Mouse (Mus musculus) hindbrain, embryonic 10.5 days (tissue): ENCODE measurements around the gene Xylt1. TPM values are rescaled to one million over a fixed set of nuclear protein-coding genes. Genes with fewer than 3 reads are reported as not detected.

ENCODE experiments used
- DNase-seq: peaks from one replicate; pipeline ENCODE4 v3.0.0-alpha.2; 2017; ENCODE audit warnings: low spot score
- H3K27ac ChIP-seq: fragments of 300-500 bp; sonication (generic); 2 replicates; pipeline ENCODE4 v1.5.1; 2016; ENCODE audit warnings: mild to moderate bottlenecking, moderate library complexity
- H3K27me3 ChIP-seq: fragments of 300-500 bp; sonication (generic); 2 replicates; pipeline ENCODE4 v1.6.1; 2016; ENCODE audit warnings: mild to moderate bottlenecking; ENCODE audit not compliant: poor library complexity, insufficient read depth, severe bottlenecking
- H3K36me3 ChIP-seq: fragments of 300-500 bp; sonication (generic); 2 replicates; pipeline ENCODE4 v1.6.1; 2016; ENCODE audit warnings: mild to moderate bottlenecking, moderate library complexity
- H3K4me1 ChIP-seq: fragments of 300-500 bp; sonication (generic); replicated peaks from 2 replicates; pipeline ENCODE4 v1.6.1; 2016; ENCODE audit warnings: mild to moderate bottlenecking
- H3K4me3 ChIP-seq: fragments of 300-500 bp; sonication (generic); 2 replicates; pipeline ENCODE4 v1.5.1; 2016; ENCODE audit warnings: mild to moderate bottlenecking, moderate library complexity
- H3K9me3 ChIP-seq: fragments of 300-500 bp; sonication (generic); 2 replicates; pipeline ENCODE4 v1.6.1; 2016; ENCODE audit warnings: mild to moderate bottlenecking, moderate library complexity
- WGBS: fragments of 180-500 bp; shearing (Covaris S2); methylation state at CpG from one replicate; pipeline ENCODE4 v1.1.7; 2016; 5-methylcytosine and 5-hydroxymethylcytosine counted together
- polyA plus RNA-seq: library from polyadenylated mRNA; unstranded; fragments of >200 nt; fragmentation: Nextera tagmentation; extraction: Ambion mirVana; gene quantifications from 2 replicates; pipeline ENCODE4 v1.2.1, GENCODE M21; 2016

Xylt1 gene
- polyA plus RNA-seq, 1 experiment from 2014 or later = 1.4 TPM

GRCm38 (mm10) chr7:117610439-117610838 is 229.7 kb downstream of the Xylt1 start:
- Histone ChIP-seq H3K27ac (peak overlapping the region; percentile 56; the same call in 1 of the 2 replicates), H3K4me3 (no peak overlapping the region), H3K4me1 (peaks cover 23% of the 10 kb centered on the region), H3K36me3 (no peaks in the 10 kb centered on the region), H3K27me3 (no peaks in the 10 kb centered on the region; the same call in 1 of the 2 replicates), H3K9me3 (no peaks in the 10 kb centered on the region)
- WGBS = 56% methylated on average over 6 of the region's 6 CpGs
- DNase-seq = peak; percentile 16

- WGBS = 73% methylated on average over 11 of the region's 11 CpGs
- DNase-seq = no peak
- H3K36me3 ChIP-seq = no peaks in the 10 kb centered on the region
- H3K27ac ChIP-seq = no peak overlapping the region
- no peak overlapping the region for H3K4me3 ChIP-seq
- H3K4me1 ChIP-seq = peaks cover 32% of the 10 kb centered on the region
- no peaks in the 10 kb centered on the region for H3K9me3 ChIP-seq
- peaks cover 17% of the 10 kb centered on the region for H3K27me3 ChIP-seq
These were observed 232.2 kb downstream of the Xylt1 start for GRCm38 (mm10) chr7:117612788-117613473.

DNA sequence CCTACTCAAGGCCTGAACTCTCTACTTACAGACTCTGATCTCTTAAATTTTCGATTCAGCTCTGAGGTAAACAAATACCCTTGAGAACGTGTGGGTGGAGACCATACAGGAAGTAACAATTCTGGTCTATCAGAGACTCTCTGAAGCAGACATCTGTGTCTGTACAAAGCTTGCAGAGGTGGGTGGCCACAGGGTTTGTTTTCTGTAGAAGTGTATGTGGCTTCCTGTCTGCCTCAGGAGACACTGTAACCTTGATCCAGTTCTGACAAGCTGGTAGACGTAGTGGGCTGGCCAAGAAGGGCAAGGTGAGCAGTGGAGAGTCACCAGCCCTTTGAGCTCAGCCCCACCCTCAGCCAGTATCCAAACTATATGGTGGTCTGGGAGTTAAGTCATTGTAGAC is 233.0 kb downstream of the Xylt1 start:
- no peak for DNase-seq
- no peak overlapping the region for H3K4me3 ChIP-seq
- 73% methylated on average over 3 of the region's 3 CpGs for WGBS

GRCm38 (mm10) chr7:117614346-117614745 is 233.6 kb downstream of the Xylt1 start:
- DNase-seq = no peak
- H3K36me3 ChIP-seq = no peaks in the 10 kb centered on the region
- peaks cover 46% of the 10 kb centered on the region for H3K4me1 ChIP-seq
- no peaks in the 10 kb centered on the region for H3K9me3 ChIP-seq
- 83% methylated on average over 2 of the region's 2 CpGs for WGBS
- no peak overlapping the region for H3K27ac ChIP-seq
- H3K27me3 ChIP-seq = peaks cover 17% of the 10 kb centered on the region
- H3K4me3 ChIP-seq = no peak overlapping the region

More for the DNA sequence above, 233.0 kb downstream of the Xylt1 start:
- no peak overlapping the region for H3K27ac ChIP-seq
- no peaks in the 10 kb centered on the region for H3K9me3 ChIP-seq
- peaks cover 41% of the 10 kb centered on the region for H3K4me1 ChIP-seq
- H3K27me3 ChIP-seq = peaks cover 17% of the 10 kb centered on the region
- H3K36me3 ChIP-seq = no peaks in the 10 kb centered on the region

GRCm38 (mm10) chr7:117614851-117615250 is 234.1 kb downstream of the Xylt1 start:
- DNase-seq = no peak
- WGBS = 80% methylated on average over 5 of the region's 5 CpGs
- Histone ChIP-seq H3K9me3 (no peaks in the 10 kb centered on the region), H3K27ac (no peak overlapping the region), H3K27me3 (peaks cover 17% of the 10 kb centered on the region), H3K36me3 (no peaks in the 10 kb centered on the region), H3K4me1 (peaks cover 51% of the 10 kb centered on the region), H3K4me3 (no peak overlapping the region)

- WGBS = 70% methylated on average over 5 of the region's 5 CpGs
- H3K9me3 ChIP-seq = no peaks in the 10 kb centered on the region
- H3K4me1 ChIP-seq = peaks cover 51% of the 10 kb centered on the region
- no peak overlapping the region for H3K27ac ChIP-seq
- H3K36me3 ChIP-seq = no peaks in the 10 kb centered on the region
- no peak for DNase-seq
- no peak overlapping the region for H3K4me3 ChIP-seq
- H3K27me3 ChIP-seq = peaks cover 31% of the 10 kb centered on the region
These were observed 235.5 kb downstream of the Xylt1 start for GRCm38 (mm10) chr7:117616277-117616676.

DNA sequence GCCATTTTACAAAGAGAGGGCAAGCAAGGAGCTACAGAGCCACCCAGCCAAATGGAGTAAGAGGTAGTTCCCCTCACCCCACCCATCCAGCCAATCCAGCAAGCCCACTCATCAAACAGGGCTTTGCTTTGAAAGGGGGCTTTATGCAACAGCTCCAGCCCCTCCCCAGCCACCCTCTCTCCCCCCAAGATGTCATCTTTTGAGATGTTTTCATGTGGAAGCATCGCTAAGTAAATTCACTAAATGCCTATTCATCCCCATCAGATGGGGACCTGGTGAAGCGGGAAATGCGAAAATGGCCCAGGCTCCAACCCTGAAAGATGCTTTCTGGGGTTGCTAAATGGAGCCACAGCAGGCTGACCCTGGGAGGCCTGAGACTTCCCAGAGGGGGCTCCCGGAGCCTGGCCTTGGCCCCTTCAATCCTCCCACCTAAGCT is 238.0 kb downstream of the Xylt1 start:
- DNase-seq = peak; percentile 65
- H3K36me3 ChIP-seq = no peaks in the 10 kb centered on the region
- no peaks in the 10 kb centered on the region for H3K9me3 ChIP-seq
- H3K27ac ChIP-seq = peak overlapping the region; percentile 66
- WGBS = 21% methylated on average over 4 of the region's 4 CpGs
- H3K27me3 ChIP-seq = peaks cover 42% of the 10 kb centered on the region
- H3K4me3 ChIP-seq = no peak overlapping the region
- peaks cover 39% of the 10 kb centered on the region for H3K4me1 ChIP-seq

DNA sequence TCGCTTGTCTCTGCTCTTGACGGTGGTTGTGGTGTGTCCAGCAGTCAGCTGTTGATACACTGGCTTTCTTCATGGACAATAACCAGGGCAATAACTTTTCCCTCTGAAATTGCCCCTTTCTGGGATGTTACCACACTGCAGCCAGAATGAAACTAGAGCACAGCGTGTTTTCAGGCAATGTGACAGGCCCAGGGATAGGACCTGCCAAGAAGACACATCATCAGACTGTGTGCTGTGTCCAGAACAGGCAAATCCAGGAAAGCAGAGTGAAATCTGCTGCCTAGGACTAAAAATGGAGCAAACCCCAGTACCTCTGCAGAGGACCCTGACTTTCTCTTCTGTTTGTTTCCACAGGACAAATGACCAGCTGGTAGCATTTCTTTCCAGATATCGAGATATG is 240.8 kb downstream of the Xylt1 start:
- Histone ChIP-seq H3K4me1 (peaks cover 39% of the 10 kb centered on the region), H3K4me3 (no peak overlapping the region), H3K9me3 (no peaks in the 10 kb centered on the region), H3K27ac (no peak overlapping the region), H3K27me3 (peaks cover 35% of the 10 kb centered on the region), H3K36me3 (no peaks in the 10 kb centered on the region)
- WGBS = 87% methylated on average over 4 of the region's 4 CpGs
- no peak for DNase-seq

DNA sequence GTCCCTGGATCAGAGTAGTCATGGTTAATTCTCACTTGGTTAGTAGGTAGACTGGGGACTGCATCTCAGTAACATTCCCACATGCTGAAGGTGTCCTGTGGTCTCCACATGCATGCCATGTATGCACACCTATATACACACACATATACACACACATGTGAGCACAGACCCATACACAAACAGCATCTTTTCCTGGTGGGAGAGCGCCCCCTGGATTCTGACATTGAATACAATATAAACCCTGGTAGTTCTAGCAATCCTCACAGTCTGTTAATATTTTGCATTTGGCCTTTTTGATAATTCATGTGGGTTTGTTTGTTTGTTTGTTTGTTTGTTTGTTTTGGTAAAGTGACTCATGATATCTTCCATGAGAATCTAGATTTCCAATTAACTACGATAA is 242.0 kb downstream of the Xylt1 start:
- 80% methylated on average over 2 of the region's 2 CpGs for WGBS
- Histone ChIP-seq H3K9me3 (no peaks in the 10 kb centered on the region), H3K27ac (no peak overlapping the region), H3K27me3 (peaks cover 27% of the 10 kb centered on the region), H3K4me3 (no peak overlapping the region), H3K4me1 (peaks cover 32% of the 10 kb centered on the region), H3K36me3 (no peaks in the 10 kb centered on the region)
- no peak for DNase-seq

DNA sequence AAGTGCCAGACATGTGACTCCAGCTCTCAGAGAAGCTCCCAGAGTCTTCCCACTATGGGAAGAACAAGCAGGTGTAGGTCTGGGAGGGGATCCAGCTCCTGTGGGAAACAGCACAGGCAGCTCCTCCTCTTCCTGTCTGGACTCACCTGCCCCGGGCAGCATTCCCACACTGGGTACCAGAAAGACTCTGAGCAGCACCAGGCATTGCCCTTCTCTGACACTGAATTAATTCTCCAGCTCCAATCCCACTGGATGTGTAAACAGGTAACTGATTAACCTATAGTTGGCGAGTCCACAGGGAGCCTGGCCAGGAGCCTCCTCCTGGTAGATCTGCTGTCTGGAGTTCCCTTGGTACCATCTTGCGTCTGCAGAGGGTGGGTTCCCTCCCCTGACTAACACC is 248.0 kb downstream of the Xylt1 start:
- H3K36me3 ChIP-seq = no peaks in the 10 kb centered on the region
- no peaks in the 10 kb centered on the region for H3K9me3 ChIP-seq
- no peak overlapping the region for H3K27ac ChIP-seq
- H3K27me3 ChIP-seq = peaks cover 2% of the 10 kb centered on the region; the same call in 1 of the 2 replicates
- no peak for DNase-seq
- H3K4me3 ChIP-seq = no peak overlapping the region
- 72% methylated on average over 3 of the region's 3 CpGs for WGBS
- 0 out of 2 replicates have a peak, but pooled peaks cover 4% of the 10 kb centered on the region for H3K4me1 ChIP-seq

DNA sequence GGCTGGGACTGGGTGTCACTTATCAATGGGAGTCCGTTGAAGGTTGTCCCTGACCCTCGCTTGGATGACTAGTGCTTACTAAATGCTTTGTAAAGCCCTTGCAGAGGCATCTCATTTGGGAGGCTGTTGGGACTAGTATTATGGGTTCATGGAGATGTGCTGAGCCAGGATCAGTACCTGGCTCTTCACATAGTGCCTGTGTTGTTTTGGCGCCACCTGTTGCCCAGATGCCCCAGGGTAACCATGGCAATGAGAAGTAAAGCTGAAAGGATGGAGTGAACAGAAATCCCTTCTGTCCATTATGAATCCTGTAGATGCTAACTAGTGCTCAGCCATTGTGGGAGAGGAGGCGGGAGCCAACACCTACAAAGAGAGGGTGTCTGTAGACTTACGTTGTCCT is 249.9 kb downstream of the Xylt1 start:
- H3K9me3 ChIP-seq = no peaks in the 10 kb centered on the region
- H3K36me3 ChIP-seq = no peaks in the 10 kb centered on the region
- H3K4me3 ChIP-seq = no peak overlapping the region
- WGBS = 59% methylated on average over 5 of the region's 5 CpGs
- 0 out of 2 replicates have a peak, but pooled peaks cover 8% of the 10 kb centered on the region for H3K4me1 ChIP-seq
- no peak overlapping the region for H3K27ac ChIP-seq
- DNase-seq = peak; percentile 31
- H3K27me3 ChIP-seq = no peaks in the 10 kb centered on the region

DNA sequence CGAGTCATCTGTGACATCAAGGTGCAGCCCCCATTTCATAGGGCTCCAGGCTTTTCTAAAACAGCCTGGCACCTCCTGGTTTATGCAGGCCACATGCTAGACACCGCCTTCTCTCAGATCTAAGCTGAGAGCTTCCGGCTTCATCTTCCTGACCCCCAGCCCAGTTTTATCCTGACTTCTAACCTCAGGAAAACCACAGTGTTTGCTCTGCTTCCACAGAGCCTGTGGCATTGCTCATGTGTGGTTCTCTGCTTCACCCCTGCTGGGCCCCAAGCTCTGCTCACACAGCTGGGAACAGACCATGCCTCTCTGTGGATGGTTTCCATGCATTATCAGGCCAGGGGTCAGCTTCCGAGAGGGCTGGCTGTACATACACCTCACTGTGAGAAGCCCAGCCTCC is 254.8 kb downstream of the Xylt1 start:
- Histone ChIP-seq H3K4me1 (0 out of 2 replicates have a peak, but pooled peaks cover 12% of the 10 kb centered on the region), H3K27ac (no peak overlapping the region), H3K36me3 (peaks cover 10% of the 10 kb centered on the region; the same call in 1 of the 2 replicates), H3K4me3 (no peak overlapping the region), H3K27me3 (no peaks in the 10 kb centered on the region), H3K9me3 (no peaks in the 10 kb centered on the region)
- 83% methylated on average over 4 of the region's 4 CpGs for WGBS
- DNase-seq = no peak

DNA sequence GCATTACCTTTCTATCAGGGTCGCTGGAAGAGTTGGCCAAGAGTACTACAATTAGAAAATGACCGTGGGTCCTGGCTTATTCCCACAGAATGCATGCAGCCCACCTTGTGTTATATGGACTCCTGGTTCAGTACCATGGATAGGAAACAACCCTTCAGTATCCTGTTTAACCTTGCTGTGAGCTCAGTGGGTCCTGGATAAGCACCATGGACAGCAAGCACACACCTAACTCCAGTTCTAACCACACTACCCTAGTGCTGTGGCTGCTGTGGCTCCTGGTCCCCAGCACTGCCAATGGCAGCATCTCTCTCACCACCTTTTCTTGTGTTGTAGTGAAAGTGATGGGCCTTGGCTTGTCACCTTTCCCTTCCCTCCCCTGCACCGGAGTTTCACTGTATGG is 255.9 kb downstream of the Xylt1 start:
- 74% methylated on average over 3 of the region's 3 CpGs for WGBS
- H3K27ac ChIP-seq = no peak overlapping the region
- H3K4me3 ChIP-seq = no peak overlapping the region
- DNase-seq = peak; percentile 29
- 0 out of 2 replicates have a peak, but pooled peaks cover 9% of the 10 kb centered on the region for H3K4me1 ChIP-seq
- peaks cover 10% of the 10 kb centered on the region; the same call in 1 of the 2 replicates for H3K36me3 ChIP-seq
- no peaks in the 10 kb centered on the region for H3K9me3 ChIP-seq
- no peaks in the 10 kb centered on the region for H3K27me3 ChIP-seq
